In genomic region chr9:118323796-118324195, GRCm38 (mm10) we compare ENCODE assay signal across 14 mouse cellular contexts.
"Had no signal": no experiment of that assay in that cellular context is flagged by ENCODE, and none has a peak within 500 bp of the region (broad histone marks: within the 10 kb centered on the region; RNA-seq: fewer than 3 reads in every experiment).

No protein-coding gene starts in this region.

- H3K9me3 ChIP-seq: liver, embryonic 12.5 days; midbrain, embryonic 10.5 days; midbrain, embryonic 15.5 days; neural tube, embryonic 12.5 days; stomach, embryonic 15.5 days had no signal

- H3K27me3 ChIP-seq: liver, embryonic 12.5 days; neural tube, embryonic 12.5 days; stomach, embryonic 15.5 days had no signal

- ATAC-seq: liver, embryonic 12.5 days; midbrain, embryonic 15.5 days had no signal

- H3K27ac ChIP-seq: layer of hippocampus, adult 2 months; liver, embryonic 12.5 days; midbrain, embryonic 10.5 days; midbrain, embryonic 15.5 days; neural tube, embryonic 12.5 days; stomach, embryonic 15.5 days had no signal

- H3K4me3 ChIP-seq: layer of hippocampus, adult 2 months; liver, embryonic 12.5 days; midbrain, embryonic 10.5 days; midbrain, embryonic 15.5 days; neural tube, embryonic 12.5 days; stomach, embryonic 15.5 days had no signal

- H3K36me3 ChIP-seq: liver, embryonic 12.5 days; midbrain, embryonic 10.5 days; midbrain, embryonic 15.5 days; neural tube, embryonic 12.5 days; stomach, embryonic 15.5 days had no signal

- H3K4me1 ChIP-seq: liver, embryonic 12.5 days; midbrain, embryonic 15.5 days; neural tube, embryonic 12.5 days; stomach, embryonic 15.5 days had no signal

- DNase-seq: kidney, adult 2 months; kidney, postnatal 36 days; lung, embryonic 14.5 days; lung, postnatal 10 days; lung, postnatal 4 days; right cerebral cortex, postnatal 14 days; thymus, adult 2 months; thymus, postnatal 25 days had no signal

- H3K4me2 ChIP-seq: liver, embryonic 12.5 days; lung, embryonic 14.5 days; midbrain, embryonic 15.5 days; neural tube, embryonic 12.5 days; stomach, embryonic 15.5 days had no signal

- H3K9ac ChIP-seq: liver, embryonic 12.5 days; lung, embryonic 14.5 days; midbrain, embryonic 15.5 days; neural tube, embryonic 12.5 days; stomach, embryonic 15.5 days had no signal
